Mouse (Mus musculus) heart, postnatal 0 days (tissue): ENCODE measurements around the gene Fgfr2. TPM values are rescaled to one million over a fixed set of nuclear protein-coding genes. Genes with fewer than 3 reads are reported as not detected.

ENCODE experiments used
- ATAC-seq: fragments of 200-750 bp; cut with Nextera tagmentation; 2 replicates; pipeline ENCODE4 v1.8.0; 2017; ENCODE audit warnings: low read depth, moderate number of reproducible peaks, moderate library complexity; ENCODE audit not compliant: insufficient read depth
- DNase-seq: peaks from one replicate; pipeline ENCODE4 v3.0.0-alpha.2; 2016; ENCODE audit warnings: low spot score
- H3K27ac ChIP-seq: fragments of 300-500 bp; sonication (generic); 2 replicates; pipeline ENCODE4 v1.5.1; 2014; ENCODE audit warnings: low read depth, mild to moderate bottlenecking
- H3K27me3 ChIP-seq: fragments of 300-500 bp; sonication (generic); 2 replicates; pipeline ENCODE4 v1.6.1; 2014; ENCODE audit warnings: low read length, mixed read lengths; ENCODE audit not compliant: control insufficient read depth, insufficient read depth
- H3K36me3 ChIP-seq: fragments of 300-500 bp; sonication (generic); replicated peaks from 2 replicates; pipeline ENCODE4 v1.6.1; 2014; ENCODE audit warnings: low read length, mixed read lengths; ENCODE audit not compliant: control insufficient read depth, insufficient read depth
- H3K4me1 ChIP-seq: fragments of 300-500 bp; sonication (generic); 2 replicates; pipeline ENCODE4 v1.6.1; 2014; ENCODE audit warnings: antibody characterized with exemption; ENCODE audit not compliant: control insufficient read depth, insufficient read depth
- H3K4me2 ChIP-seq: fragments of 300-500 bp; sonication (generic); 2 replicates; pipeline ENCODE4 v1.6.1; 2014; ENCODE audit warnings: low read depth, mild to moderate bottlenecking, low read length, moderate library complexity
- H3K4me3 ChIP-seq: fragments of 300-500 bp; sonication (generic); 2 replicates; pipeline ENCODE4 v1.5.1; 2014; ENCODE audit warnings: low read depth, low read length
- H3K9ac ChIP-seq: fragments of 300-500 bp; sonication (generic); replicated peaks from 2 replicates; pipeline ENCODE4 v1.6.1; 2014; ENCODE audit warnings: low read depth, low read length, mixed read lengths
- H3K9me3 ChIP-seq: fragments of 300-500 bp; sonication (generic); replicated peaks from 2 replicates; pipeline ENCODE4 v1.6.1; 2016; ENCODE audit warnings: low read length; ENCODE audit not compliant: control insufficient read depth
- CTCF ChIP-seq: IDR thresholded peaks from 2 replicates; pipeline ENCODE4 v1.5.1; 2016; ENCODE audit warnings: antibody characterized with exemption, control low read depth, low read depth
- EP300 ChIP-seq: IDR thresholded peaks from 2 replicates; pipeline ENCODE4 v1.6.1; 2016; ENCODE audit warnings: antibody characterized with exemption, low read depth
- WGBS: fragments of 180-500 bp; shearing (Covaris S2); extraction: QIAGEN DNeasy Blood & Tissue Kit; methylation state at CpG from one replicate; pipeline ENCODE4 v1.1.7; 2014; 5-methylcytosine and 5-hydroxymethylcytosine counted together
- polyA plus RNA-seq: library from polyadenylated mRNA; unstranded; fragments of >200 nt; fragmentation: Nextera tagmentation; extraction: Ambion mirVana; gene quantifications from 2 replicates; pipeline ENCODE4 v1.2.1, GENCODE M21; 2015
- total RNA-seq: library from RNA; depleted of rRNA; stranded (reverse); fragments of >200 nt; gene quantifications from 2 replicates; pipeline ENCODE4 v1.2.3, GENCODE M21; 2014; ENCODE audit warnings: low replicate concordance

Gene Fgfr2
- total and polyA plus RNA-seq, 2 experiments from 2014 or later, result 3.8 to 11.5 TPM

GRCm38 (mm10) chr7:132880276-132880675, 242.9 kb downstream of the Fgfr2 start:
- WGBS, result 48% methylated on average over 1 of the region's 1 CpGs
- Histone ChIP-seq H3K36me3 (peaks cover 93% of the 10 kb centered on the region), H3K9ac (no peak overlapping the region), H3K27ac (no peak overlapping the region), H3K4me2 (no peak overlapping the region), H3K4me1 (no peaks in the 10 kb centered on the region), H3K27me3 (no peaks in the 10 kb centered on the region), H3K4me3 (no peak overlapping the region), H3K9me3 (no peaks in the 10 kb centered on the region)
- ATAC-seq (no peak), DNase-seq (no peak)
- TF ChIP-seq EP300 (no peak), CTCF (no peak)

- TF ChIP-seq CTCF (no peak), EP300 (no peak)
- Histone ChIP-seq H3K9me3 (no peaks in the 10 kb centered on the region), H3K4me2 (no peak overlapping the region), H3K4me1 (no peaks in the 10 kb centered on the region), H3K9ac (no peak overlapping the region), H3K4me3 (no peak overlapping the region), H3K36me3 (peaks cover 94% of the 10 kb centered on the region), H3K27ac (no peak overlapping the region), H3K27me3 (no peaks in the 10 kb centered on the region)
- DNase-seq (no peak), ATAC-seq (no peak)
- 85% methylated on average over 2 of the region's 2 CpGs for WGBS
Observed at GRCm38 (mm10) chr7:132875391-132876086, 247.6 kb downstream of the Fgfr2 start.

DNA sequence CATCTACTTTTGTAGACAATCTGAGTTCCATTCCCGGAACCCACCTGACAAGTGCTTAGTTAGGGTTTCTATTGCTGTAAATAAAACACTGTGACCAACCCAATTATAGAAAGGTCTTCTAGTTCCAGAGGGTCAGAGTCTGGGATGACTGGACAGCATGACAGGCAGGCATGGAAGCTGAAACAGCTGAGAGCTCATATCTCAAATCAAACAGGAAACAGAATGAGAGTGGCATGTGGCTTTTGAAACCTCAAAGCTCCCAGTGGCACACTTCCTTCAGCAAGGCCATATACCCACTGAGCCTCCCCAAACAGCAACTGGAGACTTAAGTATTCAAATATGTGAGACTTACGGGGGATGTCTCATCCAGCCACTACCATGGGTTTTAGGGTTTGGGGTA, 250.1 kb downstream of the Fgfr2 start:
- no peak overlapping the region for H3K4me3 ChIP-seq
- no peaks in the 10 kb centered on the region for H3K9me3 ChIP-seq
- TF ChIP-seq CTCF (no peak), EP300 (no peak)
- peaks cover 92% of the 10 kb centered on the region for H3K36me3 ChIP-seq
- H3K27me3 ChIP-seq, result no peaks in the 10 kb centered on the region
- ATAC-seq, result no peak
- no peak overlapping the region for H3K27ac ChIP-seq
- no peaks in the 10 kb centered on the region for H3K4me1 ChIP-seq
- H3K4me2 ChIP-seq, result no peak overlapping the region
- DNase-seq, result no peak
- H3K9ac ChIP-seq, result no peak overlapping the region
- 92% methylated on average over 2 of the region's 2 CpGs for WGBS

DNA sequence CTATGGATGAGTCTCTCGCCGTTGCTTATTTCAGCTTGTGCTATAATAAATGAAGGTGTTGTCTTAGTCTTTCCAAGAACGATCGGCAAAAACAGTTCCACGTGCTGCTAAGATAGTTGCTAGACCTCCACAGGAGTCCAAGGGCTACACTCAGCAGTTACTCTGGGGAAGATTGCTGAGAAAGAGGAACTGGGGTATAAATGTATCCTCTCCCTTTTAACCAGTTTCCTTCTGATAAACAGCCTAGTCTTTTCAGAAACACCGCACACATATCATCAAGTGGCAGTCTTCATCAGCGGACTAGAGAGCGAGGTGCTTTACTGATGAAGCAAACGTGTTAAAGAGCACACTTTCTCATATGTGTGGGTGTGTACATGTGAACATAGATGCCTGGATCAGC, 256.8 kb downstream of the Fgfr2 start:
- H3K27me3 ChIP-seq, result no peaks in the 10 kb centered on the region
- no peaks in the 10 kb centered on the region for H3K4me1 ChIP-seq
- no peaks in the 10 kb centered on the region for H3K9me3 ChIP-seq
- no peak overlapping the region for H3K9ac ChIP-seq
- H3K4me3 ChIP-seq, result no peak overlapping the region
- WGBS, result 92% methylated on average over 9 of the region's 9 CpGs
- H3K27ac ChIP-seq, result no peak overlapping the region
- no peak for DNase-seq
- ATAC-seq, result no peak
- H3K4me2 ChIP-seq, result no peak overlapping the region
- peaks cover 60% of the 10 kb centered on the region for H3K36me3 ChIP-seq
- TF ChIP-seq EP300, result no peak
- no peak for TF ChIP-seq CTCF

DNA sequence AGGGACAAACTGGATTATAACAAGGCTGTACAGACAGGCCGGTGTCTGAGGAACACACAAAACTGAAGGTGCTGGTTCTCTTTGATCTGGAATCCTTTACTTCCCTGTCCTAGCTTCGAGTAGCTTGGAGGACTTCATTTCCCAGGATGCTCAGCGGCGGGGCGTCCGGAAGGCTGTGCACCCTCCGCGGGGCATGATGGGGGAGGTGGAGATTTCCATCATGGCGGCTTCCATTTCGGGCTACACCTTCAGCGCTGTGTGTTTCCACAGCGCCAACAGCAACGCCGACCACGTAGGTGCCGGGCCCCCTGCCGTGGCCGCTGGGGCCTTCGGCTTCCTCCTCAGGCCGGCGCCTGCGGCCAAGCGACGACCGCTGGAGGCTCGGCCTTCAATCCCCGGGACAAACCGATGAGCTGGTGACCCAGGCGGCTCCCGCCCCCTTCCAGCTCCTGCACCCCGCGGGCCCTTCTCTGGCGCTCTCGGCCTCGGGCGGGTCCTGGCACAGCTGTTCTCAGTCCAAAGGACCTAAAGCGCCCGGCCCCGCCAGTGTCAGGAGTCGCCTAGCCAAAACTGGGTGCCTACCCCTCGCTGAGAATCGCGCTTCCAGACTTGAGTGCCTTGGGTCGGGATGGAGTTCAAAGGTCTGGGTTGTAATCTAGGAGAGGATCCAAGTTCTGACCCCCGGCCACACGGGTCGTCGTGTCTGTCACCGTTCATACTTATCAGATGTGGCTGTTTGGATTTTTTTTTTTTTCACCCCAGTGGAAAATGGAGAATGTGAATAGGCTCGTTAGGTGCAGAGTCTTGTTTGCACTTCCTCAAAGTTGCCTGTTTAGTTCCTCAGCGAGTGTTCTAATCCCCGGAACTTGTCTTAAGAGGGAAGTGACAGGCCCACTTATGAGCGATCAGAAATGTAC, 263.9 kb downstream of the Fgfr2 start, which contains the start of gene Abraxas2:
Gene Abraxas2 (plus strand): TSS at position 184 of the 917 bp plus-strand sequence.
- WGBS, result under 1% methylated on average over 53 of the region's 53 CpGs
- H3K9ac ChIP-seq, result peak within 1 kb of the TSS; percentile 87
- TF ChIP-seq EP300 (no peak), CTCF (no peak)
- peak within 1 kb of the TSS; percentile 85 for H3K4me3 ChIP-seq
- no peaks in the 10 kb centered on the region for H3K36me3 ChIP-seq
- H3K4me2 ChIP-seq, result peak within 1 kb of the TSS; percentile 74
- H3K27ac ChIP-seq, result peak within 1 kb of the TSS; percentile 80
- ATAC-seq (peak; percentile 97), DNase-seq (peak; percentile 89)
- H3K4me1 ChIP-seq, result peaks cover 8% of the 10 kb centered on the region; the same call in 1 of the 2 replicates
- no peaks in the 10 kb centered on the region for H3K9me3 ChIP-seq
- H3K27me3 ChIP-seq, result no peaks in the 10 kb centered on the region
